Mouse (Mus musculus) common myeloid progenitor, adult 5-6 weeks (primary cell): Measurements from ENCODE around the gene Zkscan4. TPM values are rescaled to one million over a fixed set of nuclear protein-coding genes. Genes with fewer than 3 reads are reported as not detected.

ENCODE experiments used
- ATAC-seq: replicated peaks from 2 replicates; pipeline ENCODE4 v1.8.0; 2016; ENCODE audit warnings: low read depth, mild to moderate bottlenecking, moderate TSS enrichment, inconsistent platforms; ENCODE audit not compliant: poor library complexity, severe bottlenecking
- total RNA-seq: library from RNA; stranded (forward); fragments of 200-1000, 187-1606 nt; gene quantifications from 2 replicates; pipeline ENCODE4 v1.2.3, GENCODE M21; 2017

Gene Zkscan4
- total RNA-seq, 1 experiment from 2014 or later = 1.4 TPM

DNA sequence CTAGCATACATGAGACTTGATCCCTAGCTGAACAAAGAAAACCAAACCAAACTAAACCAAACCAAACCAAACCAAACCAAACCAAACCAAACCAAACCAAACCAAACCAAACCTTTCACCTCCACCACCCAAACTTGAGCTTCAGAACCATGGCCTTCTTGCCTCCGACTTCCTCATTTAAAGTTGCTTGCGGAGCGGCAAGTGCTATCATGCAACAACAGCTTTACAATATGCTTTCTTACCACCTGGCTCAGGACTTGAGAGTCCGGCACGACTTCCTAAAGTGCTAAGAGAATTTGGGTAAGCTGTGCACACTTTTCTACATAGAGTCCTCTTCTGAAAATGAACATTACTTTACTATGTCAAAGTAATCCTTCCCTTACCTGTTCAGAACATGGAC is 23.6 kb downstream of the Zkscan4 start:
- no peak for ATAC-seq

DNA sequence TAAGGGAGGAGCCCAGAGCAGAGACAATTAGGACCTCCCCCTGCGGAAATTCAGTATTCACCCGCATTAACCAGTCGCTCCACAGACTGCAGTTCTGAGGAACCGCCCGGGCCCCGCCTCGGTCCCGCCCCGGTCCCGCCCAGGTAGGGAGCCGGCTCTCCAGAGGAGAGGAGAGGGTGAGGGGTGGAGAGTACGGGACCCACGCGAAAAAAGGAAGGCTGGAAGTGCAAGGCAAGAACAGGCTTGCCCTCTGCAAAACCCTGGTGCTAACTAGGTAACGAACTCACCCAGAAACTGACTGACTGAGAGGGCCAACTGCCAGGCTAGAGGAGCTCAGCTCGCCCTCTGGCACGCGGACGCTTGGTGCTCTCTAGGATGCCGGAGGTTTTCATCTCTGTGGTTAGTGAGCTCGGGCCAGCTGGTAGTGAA is 27.5 kb downstream of the Zkscan4 start:
- peak; percentile 99 for ATAC-seq

DNA sequence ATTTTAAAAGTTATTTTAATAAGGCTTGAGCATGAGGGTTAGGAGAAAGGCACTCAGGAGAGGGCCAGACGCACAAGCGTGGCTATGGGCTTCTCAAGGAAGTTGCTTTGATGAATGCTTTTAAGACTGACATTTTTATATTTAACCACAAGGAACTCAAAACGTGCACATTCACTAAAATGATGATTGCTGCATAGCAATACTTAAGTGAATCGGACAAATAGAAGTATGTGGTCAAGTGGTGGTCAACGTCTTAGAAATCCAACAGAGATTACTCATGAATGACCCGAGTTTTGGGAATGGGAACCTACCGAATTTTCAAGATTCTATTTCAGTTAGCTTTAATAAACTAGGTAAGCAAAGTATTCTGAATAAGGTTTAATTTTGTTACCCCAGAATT is 51.4 kb downstream of the Zkscan4 start:
- no peak for ATAC-seq

DNA sequence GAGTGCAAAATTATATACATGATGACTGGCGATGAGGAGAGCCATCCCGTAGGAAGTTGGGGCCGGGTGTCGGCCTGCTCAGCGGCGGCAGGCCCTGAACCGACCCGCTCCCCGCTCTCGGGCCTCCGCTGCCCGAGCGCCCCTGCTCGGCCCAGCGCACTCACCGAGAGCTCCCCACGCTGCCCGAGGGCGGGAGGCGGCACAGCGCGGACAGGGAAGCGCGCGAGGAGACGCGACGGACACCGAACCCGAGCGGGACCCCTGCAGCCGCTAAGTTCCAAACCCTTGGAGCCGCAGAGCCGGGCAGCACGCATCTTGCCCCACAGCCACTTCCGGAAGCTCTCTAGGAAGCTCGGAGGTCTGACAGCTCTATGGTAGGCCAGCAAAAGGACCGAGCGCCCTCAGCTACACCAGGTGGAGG is 52.1 kb downstream of the Zkscan4 start, which contains the start of gene Zkscan8:
Gene Zkscan8, minus strand, starts transcription at position 340 of the 421 bp plus-strand sequence.
- peak; percentile 100 for ATAC-seq

Other genes starting within 250 kb of the Zkscan4 start
- not detected in 2 replicates for gene Gpx5, start 186.2 kb upstream of the Zkscan4 start, total RNA-seq
- not detected in 2 replicates for gene Gpx6, start 166.8 kb upstream of the Zkscan4 start, total RNA-seq
- gene Olfr1367, start 132.0 kb upstream of the Zkscan4 start, total RNA-seq = not detected in 2 replicates
- gene Zscan12, start 116.1 kb upstream of the Zkscan4 start, total RNA-seq = 9.0 and 12.3 TPM in 2 replicates
- 37.7 and 38.6 TPM in 2 replicates for gene Zkscan3, start 76.2 kb upstream of the Zkscan4 start, total RNA-seq
- 0.87 and 1.2 TPM in 2 replicates for gene Pgbd1, start 37.8 kb upstream of the Zkscan4 start, total RNA-seq
- 18.6 and 27.6 TPM in 2 replicates for gene Zscan26, start 25.2 kb upstream of the Zkscan4 start, total RNA-seq
- gene Nkapl, start 10.4 kb upstream of the Zkscan4 start, total RNA-seq = 0.19 TPM in 1 of 2 replicates, not detected in the other
- not detected in 2 replicates for gene Gm10065, start 534 bp downstream of the Zkscan4 start, total RNA-seq
- gene AK157302, start 16.3 kb downstream of the Zkscan4 start, total RNA-seq = 0.37 and 0.44 TPM in 2 replicates
- gene Gm11273, start 22.5 kb downstream of the Zkscan4 start, total RNA-seq = 8.5 and 11.7 TPM in 2 replicates
- gene Zkscan8, start 52.2 kb downstream of the Zkscan4 start, total RNA-seq = 12.4 and 14.7 TPM in 2 replicates
- gene Olfr1366, start 63.9 kb downstream of the Zkscan4 start, total RNA-seq = not detected in 2 replicates
- gene Olfr1535, start 81.0 kb downstream of the Zkscan4 start, total RNA-seq = not detected in 2 replicates
- gene Olfr1364, start 102.9 kb downstream of the Zkscan4 start, total RNA-seq = not detected in 2 replicates
- not detected in 2 replicates for gene Olfr1362, start 135.1 kb downstream of the Zkscan4 start, total RNA-seq
- gene Olfr11, start 163.6 kb downstream of the Zkscan4 start, total RNA-seq = not detected in 2 replicates
- not detected in 2 replicates for gene Olfr1361, start 184.5 kb downstream of the Zkscan4 start, total RNA-seq
- gene Olfr1360, start 198.5 kb downstream of the Zkscan4 start, total RNA-seq = not detected in 2 replicates
- gene Olfr1359, start 219.2 kb downstream of the Zkscan4 start, total RNA-seq = not detected in 2 replicates
- gene Hist1h2bl, start 237.2 kb downstream of the Zkscan4 start, total RNA-seq = 401 and 517 TPM in 2 replicates
- 1,241 and 1,337 TPM in 2 replicates for gene Hist1h2ai, start 237.5 kb downstream of the Zkscan4 start, total RNA-seq
- gene Hist1h3h, start 238.8 kb downstream of the Zkscan4 start, total RNA-seq = 145 and 293 TPM in 2 replicates
- 379 and 469 TPM in 2 replicates for gene Hist1h2bm, start 243.1 kb downstream of the Zkscan4 start, total RNA-seq